Mouse (Mus musculus) thymus, postnatal 4 days (tissue): ENCODE results near the gene Kcnma1.
A peak's percentile ranks its signal among the peaks of the same experiment; 100 is the strongest.

Experiments
- DNase-seq: peaks from one replicate; pipeline ENCODE4 v3.0.0; 2021

The Kcnma1 gene

DNA sequence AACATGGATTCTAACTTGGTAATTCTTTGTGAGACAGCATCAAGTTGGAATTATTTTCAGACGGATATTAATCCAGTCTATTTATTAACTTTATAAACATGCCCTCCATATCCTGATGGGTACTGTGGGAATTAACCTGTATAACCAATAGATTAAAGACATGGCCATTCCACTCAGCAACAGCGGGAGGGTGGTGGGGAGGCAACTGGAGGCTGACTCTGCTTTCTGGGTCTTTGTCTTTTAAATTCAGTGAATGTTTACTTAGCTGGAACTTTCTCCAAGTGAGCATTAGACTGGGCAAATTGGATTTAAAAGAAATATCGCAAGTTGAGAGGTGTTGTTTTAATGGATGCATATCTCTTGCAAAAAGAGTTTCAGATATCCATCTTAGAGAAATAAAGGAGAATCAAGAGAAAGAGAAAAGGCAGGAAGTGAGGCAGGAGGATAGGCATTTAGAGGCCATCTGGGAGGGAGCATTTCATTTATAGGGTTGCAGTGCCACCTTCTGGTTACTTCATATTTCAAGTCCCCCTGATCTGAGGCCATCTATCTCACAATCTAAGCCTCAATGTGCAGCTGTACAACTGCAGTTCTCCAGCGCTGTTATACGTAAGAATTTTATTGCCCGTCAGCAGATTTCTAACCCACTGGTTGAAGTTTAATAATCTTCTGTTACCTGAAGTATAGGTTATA lies 613.4 kb downstream of the Kcnma1 start:
- DNase-seq, result peak; percentile 42

DNA sequence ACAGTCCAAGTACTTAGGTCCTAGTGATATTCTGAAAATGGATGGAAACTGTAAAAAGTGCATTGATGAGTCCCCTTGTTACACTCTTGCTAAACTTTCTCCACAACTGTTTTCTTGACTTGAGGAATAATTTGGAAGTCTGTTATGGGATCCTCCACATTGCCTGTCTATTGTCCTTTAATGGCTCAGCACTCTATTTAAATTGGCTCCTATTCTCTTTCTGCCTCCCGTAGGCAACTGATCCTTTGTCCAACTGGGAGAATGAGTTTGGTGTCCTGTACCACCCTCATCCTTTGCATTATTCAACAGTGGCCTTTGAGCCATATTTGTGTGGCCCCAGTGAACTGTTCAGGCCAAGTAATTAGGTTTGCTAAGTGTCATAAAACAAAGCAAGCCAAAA lies 616.6 kb downstream of the Kcnma1 start:
- DNase-seq, result no peak

GRCm38 (mm10) chr14:23391566-23391965 lies 622.7 kb downstream of the Kcnma1 start:
- DNase-seq, result no peak

- DNase-seq, result no peak
Observed at GRCm38 (mm10) chr14:23390768-23391167, 623.5 kb downstream of the Kcnma1 start.

DNA sequence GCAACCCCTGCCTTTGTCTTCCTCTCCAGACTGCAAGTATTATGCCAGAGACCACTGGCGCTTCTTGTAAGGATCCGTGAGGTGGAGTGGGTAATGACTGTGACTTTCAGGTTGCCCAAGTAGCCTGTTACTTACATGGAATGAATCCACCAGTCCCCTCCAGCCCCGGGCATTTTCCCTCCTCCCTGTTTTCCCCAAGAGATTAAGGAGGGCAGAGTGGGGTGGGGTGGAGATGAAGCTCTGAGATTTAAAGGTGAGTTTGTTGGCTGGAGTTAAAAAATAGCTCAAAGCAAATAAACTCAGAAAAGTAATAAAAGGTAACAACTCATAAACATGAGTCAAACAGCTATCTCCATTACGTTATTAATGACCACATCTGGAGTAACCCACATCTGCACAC lies 624.1 kb downstream of the Kcnma1 start:
- no peak for DNase-seq

GRCm38 (mm10) chr14:23386786-23387185 lies 627.5 kb downstream of the Kcnma1 start:
- DNase-seq, result no peak

DNA sequence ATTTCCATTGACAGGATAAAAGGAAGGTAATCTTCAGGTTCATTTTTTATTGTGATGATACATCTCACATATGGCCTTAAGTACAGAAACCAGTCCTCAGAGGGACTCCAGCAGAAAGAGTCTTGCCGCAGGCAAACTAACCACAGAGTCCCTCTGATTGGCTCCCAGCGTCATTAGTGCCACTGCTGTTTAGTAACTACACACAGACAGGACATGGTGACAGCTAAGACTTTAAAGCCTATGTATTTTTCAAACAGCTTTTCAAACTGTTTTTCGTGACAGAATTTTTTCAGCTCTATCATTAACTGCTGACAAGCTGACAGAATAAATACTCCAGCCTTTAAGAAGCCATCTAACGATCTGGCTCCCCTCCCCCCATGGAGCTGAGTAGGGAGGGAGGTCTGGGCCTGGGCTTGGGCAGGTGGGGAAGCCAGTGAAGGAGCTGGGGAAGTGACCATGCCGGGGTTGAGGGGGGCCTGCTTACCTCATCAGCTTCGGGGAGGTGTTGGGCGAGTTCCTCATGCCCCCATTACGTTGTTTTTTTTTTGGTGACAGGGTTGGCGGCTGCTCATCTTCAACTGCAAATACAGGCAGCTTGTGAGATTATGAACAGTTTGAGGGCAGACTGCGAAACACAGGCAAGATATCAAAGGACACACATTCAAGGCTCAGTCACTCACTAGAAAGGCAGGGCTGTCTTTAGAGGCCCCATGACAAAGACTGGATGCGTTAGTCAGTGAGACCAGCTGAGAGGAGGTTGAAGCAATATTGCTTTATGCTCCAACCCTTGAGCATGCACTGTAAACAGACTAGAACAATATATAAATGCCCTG lies 628.3 kb downstream of the Kcnma1 start:
- peak; percentile 9 for DNase-seq

- DNase-seq, result no peak
Observed at GRCm38 (mm10) chr14:23378351-23379087, 635.8 kb downstream of the Kcnma1 start.

DNA sequence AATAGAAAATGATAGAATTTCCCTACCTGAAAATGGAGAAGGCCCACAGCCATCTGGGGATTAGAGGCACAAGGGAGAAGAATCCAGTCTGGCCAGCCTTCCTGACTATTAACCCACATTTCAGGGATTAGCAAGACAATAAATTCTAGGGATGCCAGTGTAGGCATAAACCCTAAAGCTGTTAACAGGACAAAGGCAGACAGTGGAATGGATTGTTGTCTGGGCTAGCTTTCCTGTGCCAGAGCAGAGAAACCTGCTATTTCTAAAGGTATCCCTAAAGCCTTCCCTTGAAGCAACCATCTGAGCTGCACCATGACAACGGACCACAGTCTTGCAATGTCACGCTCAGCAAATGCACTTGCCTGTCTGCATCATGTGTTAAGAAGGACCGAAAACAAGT lies 642.3 kb downstream of the Kcnma1 start:
- DNase-seq, result no peak

DNA sequence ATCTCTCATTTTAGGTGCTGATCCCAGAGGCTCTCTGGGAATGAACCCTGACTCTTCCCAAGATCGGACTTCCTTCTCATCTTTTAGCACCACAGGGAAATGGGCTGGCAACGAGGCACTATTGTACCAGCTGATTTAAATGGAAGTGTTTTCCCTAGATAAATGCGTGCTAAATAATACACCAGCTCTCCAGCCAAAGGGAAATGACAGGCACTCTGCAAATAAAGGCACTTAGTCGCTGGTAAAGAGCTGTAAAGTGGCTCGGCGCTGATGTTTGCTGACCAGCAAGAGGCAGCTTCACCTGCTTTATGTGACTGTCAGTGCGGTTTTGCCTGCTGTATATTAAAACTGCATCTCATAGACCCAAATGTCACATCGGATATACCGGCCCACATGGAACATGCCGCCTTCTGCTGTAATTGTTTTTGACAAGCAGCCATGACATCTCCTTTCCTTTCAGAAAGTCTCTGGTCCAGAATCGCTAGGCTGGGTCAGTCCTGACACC lies 653.7 kb downstream of the Kcnma1 start:
- no peak for DNase-seq

GRCm38 (mm10) chr14:23358776-23359175 lies 655.5 kb downstream of the Kcnma1 start:
- no peak for DNase-seq

- DNase-seq, result no peak
Observed at GRCm38 (mm10) chr14:23357529-23358278, 656.6 kb downstream of the Kcnma1 start.

GRCm38 (mm10) chr14:23326786-23327185 lies 687.5 kb downstream of the Kcnma1 start:
- no peak for DNase-seq

- DNase-seq, result no peak
Observed at GRCm38 (mm10) chr14:23305288-23305687, 709.0 kb downstream of the Kcnma1 start.

GRCm38 (mm10) chr14:23300443-23300842 lies 713.8 kb downstream of the Kcnma1 start:
- no peak for DNase-seq

DNA sequence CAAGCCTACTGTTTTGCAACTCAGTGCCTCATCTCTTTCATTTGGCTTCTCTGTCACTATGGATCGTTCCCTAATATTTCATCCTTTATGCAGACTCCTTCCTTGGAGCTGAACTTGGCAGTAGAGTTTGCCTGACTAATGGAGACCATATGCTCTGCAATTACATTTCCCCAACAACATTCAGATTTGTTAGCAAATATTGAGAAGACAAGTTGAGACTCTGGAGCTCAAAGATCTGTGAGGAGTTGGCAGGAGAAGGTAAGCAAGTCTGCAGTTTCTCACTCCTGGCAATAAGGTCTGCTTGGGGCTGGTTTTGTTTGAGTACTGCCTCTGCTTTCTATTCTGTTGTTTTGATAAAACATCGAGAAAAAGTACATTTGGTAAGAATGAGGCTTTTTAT lies 723.7 kb downstream of the Kcnma1 start:
- DNase-seq, result no peak

DNA sequence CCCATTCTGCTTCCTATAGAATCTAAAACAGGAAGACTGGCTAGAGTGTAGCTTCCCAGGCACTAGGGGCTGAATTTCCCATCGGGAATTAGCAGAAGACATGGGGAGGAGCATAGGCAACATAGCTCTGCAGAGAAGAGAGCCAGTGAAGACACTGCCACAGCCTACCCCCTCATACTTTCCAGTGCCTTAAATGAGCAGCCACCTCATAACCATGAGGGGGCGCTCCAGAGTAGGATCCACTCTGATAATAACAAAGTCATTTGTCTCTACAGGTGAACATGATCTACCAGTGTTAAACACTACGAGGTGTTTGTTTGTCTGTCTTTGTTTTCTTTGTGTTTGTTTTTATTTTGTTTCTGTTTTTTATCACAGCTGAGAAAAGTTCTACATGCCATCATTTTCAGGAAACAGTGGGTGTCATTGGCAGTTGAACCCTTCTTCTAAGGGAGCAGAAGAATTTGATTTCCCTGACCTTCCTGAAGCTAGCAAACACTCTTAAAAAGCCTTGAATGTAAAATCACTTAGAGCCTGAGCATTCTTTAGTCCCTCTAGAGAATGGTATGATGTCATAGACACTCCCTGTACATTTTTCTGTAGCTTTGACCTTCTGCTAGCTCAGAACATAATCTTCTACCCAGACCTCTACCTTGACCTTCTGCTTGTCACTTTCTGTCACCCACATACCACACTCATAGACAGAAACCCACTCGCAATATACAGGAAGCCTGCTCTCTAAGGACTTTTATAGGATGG lies 747.6 kb downstream of the Kcnma1 start:
- peak; percentile 25 for DNase-seq

- DNase-seq, result no peak
Observed at GRCm38 (mm10) chr14:23253154-23253553, 761.1 kb downstream of the Kcnma1 start.

DNA sequence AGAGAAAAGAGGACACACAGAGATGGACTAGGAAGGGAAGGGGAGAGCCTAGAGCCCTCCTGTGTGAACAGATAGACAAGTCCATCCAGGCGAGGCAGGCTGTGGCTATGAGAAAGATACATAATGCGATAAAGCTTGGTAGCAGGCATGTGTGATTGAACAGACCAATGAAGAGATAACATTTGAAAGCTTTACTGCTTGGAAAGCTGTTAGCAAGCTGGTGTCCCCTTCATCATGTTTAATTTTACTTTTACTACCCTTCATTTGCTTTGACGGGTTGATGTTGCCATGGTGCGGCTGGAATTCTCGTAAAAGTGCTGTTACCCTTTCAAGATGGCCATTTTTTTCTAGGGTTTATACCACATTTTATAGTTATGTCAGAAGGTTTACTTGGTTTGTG lies 769.8 kb downstream of the Kcnma1 start:
- no peak for DNase-seq

GRCm38 (mm10) chr14:23243857-23244256 lies 770.4 kb downstream of the Kcnma1 start:
- DNase-seq, result no peak
